Mouse (Mus musculus): Measurements from ENCODE around the gene Spry2.

Spry2 gene

GRCm38 (mm10) chr14:105892941-105893622 lies 3.5 kb downstream of the Spry2 start:
- WGBS, result 27% methylated on average over 24 of the region's 24 CpGs

DNA sequence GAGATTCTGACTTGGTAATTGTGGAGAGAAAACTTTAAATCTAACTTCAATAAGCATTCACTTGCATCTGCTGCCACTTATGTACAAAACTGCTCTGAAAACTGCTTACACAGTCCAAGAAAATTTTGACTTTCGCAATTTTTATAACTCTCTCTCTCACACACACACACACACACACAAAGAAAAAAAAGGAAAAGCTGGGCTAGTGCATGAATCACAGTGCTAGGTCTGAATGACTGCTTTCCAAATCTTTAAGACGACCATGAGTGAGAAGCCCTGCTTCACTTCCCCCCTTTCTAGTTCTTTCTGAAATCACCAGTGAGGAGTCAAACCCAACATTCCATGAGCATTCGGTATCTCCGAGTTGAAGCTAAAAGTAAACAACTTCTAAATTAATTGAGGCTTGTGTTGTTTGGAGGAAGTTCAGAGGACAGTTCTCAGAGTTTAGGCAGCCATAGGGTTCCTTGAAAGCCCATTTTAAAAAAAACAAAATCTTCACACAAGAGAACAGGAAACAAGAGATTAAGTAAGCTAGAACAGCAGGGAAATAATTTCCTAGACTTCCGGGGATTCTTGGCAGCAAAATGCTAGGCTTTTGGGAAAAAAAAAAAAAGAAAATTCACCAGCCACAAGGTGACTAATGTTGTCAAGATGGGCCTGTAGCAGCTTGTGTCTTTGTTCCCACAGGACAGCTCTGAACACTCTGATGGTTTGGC lies 5.9 kb downstream of the Spry2 start:
- 19% methylated on average over 5 of the region's 5 CpGs for WGBS

DNA sequence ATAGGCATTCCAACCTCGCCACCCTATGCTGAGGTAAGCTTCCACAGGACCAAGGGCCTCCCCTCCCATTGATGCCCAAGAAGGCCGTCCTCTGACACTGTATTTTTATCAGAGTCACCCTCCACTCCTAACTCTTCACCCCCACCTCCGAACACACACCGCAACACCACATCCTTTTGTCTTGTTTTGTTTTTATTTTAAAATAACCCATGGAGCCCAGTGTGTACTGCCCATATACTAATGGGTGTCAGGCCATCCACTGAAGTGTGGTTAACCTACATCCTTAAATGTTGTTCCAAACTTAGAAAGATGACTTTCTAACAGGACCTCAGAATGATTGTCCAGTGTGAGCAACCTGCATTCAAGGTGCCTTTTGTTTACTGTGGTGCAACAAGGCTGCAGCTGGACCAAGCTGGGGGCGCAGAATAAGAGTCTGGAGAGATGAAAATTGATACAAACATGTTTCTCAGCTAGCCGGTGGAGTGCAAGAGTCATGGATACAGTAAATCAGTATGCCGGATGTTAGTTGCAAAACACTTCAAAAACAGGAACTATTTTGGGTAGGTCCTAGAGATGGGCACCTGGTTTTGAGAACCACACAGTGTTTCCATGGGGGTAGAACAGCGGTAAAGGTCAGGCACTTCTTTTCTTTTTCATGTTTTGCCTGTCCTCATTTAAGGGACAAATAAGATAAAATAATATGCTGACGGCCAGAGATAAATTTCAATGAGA lies 9.8 kb downstream of the Spry2 start:
- WGBS, result 92% methylated on average over 9 of the region's 9 CpGs

GRCm38 (mm10) chr14:105885249-105885648 lies 11.4 kb downstream of the Spry2 start:
- WGBS, result 63% methylated on average over 6 of the region's 6 CpGs

- 91% methylated on average over 6 of the region's 6 CpGs for WGBS
Observed at GRCm38 (mm10) chr14:105883215-105883614, 13.4 kb downstream of the Spry2 start.

DNA sequence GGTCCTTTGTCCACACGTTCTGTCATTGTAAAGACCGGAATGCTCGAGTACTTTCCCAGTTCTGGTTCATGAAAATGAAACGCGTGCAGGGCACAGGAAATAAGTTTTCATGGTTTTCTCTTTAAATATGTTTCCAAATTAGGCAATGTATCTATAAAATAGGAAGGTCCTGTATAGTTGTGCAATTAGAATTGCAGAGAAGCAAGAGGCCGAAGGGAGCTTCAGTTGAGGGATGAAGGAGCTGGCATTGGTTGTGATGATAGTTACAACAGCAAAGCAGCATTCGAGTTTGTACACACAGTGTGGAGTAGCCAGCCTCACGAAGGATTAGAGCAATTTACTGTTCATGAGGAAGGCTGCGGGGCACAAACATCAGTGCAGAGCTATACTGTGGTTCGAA lies 18.3 kb downstream of the Spry2 start:
- 91% methylated on average over 10 of the region's 10 CpGs for WGBS

GRCm38 (mm10) chr14:105876375-105876774 lies 20.2 kb downstream of the Spry2 start:
- 60% methylated on average over 7 of the region's 7 CpGs for WGBS

DNA sequence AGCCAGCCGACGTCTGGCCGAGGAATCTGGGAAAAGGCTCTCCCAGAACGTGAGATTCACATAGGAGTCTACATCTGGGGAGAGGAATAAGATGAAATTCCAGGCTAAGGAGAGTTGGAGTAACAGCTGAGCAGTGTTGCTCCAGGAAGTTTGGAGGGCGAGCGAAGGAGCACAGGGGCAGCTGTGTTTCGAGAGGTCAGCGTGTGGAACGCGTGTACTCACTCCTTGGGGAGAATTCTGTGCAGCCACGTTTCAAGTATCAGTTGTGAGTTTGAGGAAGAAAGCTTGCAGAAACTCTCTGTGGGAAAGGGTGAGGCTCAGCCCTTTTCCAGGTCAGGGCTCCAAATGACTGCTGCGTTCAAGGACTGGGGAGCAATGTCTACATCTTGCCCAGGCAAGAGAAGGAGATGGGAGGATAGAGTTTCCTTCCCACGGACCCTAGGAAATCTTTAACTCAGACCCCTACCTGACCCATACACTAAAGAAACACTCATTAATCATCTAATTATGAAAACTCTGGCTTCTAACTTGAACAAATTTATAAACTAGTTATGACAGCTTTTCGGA lies 26.2 kb downstream of the Spry2 start:
- WGBS, result 83% methylated on average over 14 of the region's 14 CpGs

- 96% methylated on average over 5 of the region's 5 CpGs for WGBS
Observed at GRCm38 (mm10) chr14:105865381-105865938, 31.2 kb downstream of the Spry2 start.

GRCm38 (mm10) chr14:105862199-105862598 lies 34.4 kb downstream of the Spry2 start:
- WGBS, result 80% methylated on average over 11 of the region's 11 CpGs

GRCm38 (mm10) chr14:105860920-105861319 lies 35.7 kb downstream of the Spry2 start:
- 71% methylated on average over 6 of the region's 6 CpGs for WGBS

DNA sequence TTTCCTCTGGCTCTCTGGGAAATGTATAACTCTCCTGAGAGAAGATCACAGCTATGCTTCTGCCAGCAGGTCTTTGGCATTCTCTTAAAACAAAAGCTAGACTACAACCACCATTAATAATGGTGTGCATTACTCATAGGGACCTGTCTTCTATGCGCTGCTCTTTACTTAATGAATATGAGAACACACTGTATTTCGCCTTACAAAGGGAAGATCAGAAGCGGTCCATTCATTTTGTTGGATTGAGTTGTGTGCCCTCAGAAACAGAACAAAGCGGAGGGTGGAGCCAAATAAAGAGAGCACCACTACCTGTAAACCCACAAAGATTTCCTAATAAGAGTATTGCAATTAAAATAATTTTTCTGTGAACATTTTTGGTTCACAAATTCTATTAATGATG lies 36.3 kb downstream of the Spry2 start:
- WGBS, result 96% methylated on average over 4 of the region's 4 CpGs

DNA sequence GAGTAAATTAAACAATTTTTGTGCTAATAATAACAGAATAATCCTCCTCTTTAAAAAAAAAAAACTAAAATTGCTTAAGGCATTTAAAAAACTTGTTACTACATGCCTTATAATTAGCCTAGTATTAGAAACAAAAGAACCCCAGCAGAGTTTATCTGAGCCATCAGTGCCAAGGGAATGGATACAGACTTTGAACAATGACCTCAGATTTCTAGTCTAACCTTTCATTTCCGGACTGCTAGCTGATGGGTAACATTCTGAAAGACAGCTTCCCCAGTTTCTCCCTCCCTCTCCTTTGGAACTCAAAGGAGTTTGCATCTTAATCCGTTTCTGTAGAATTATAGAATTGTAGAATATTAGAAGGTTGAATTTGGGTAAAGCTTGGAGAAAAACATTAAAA lies 36.7 kb downstream of the Spry2 start:
- WGBS, result 55% methylated on average over 2 of the region's 2 CpGs

GRCm38 (mm10) chr14:105859368-105859767 lies 37.3 kb downstream of the Spry2 start:
- 62% methylated on average over 4 of the region's 4 CpGs for WGBS

DNA sequence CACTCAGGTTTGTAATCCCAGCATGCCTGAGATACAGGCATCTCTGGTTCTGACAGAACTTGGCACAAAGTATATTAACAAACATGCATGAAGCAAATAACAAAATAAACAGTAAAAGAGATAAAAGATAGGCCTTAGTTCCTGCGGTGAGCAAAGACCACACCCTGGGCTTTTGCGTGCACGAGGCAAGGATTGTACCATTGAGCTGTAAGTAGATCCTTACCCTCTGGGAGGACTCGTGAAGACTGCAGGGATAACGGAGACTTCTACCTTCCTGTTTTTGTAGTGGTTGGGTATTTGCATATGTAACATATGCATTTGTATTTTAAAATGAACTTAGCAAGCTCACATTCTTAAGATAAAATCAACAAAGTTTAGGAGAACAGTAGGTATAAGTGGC lies 37.7 kb downstream of the Spry2 start:
- 55% methylated on average over 5 of the region's 5 CpGs for WGBS

DNA sequence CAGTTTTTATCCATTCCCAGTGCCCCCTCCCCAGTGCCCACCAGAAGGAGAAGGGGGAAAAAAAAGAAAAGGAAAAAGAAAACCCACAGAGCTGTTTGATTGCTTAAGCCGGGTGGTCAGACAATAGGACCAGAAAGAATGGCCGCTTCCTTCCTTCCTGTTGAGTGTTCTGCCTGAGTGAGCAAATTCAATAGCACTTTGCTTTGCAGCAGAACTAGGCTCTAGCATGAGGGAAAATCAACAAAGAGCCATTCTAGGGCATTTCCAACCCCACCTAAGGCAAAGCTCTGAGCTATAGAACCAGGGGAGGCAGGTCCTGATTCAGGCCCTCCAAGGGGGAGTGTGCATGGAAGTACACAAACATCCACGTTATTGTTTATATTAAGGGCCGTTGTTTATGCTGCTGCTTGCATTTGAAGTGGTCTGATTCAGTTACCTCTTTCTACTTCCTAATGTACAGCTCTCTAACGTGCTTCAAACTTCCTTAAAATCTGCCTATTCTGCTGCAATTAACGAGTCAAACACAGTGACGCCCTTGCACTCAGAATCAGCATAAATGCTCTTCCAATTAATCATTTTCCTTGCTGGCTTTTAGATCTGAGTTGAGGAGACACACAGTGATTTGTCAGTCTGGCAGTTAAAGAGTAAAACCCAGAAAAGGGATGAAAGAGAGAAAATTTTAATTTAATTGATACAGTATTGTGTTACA lies 45.1 kb downstream of the Spry2 start:
- 46% methylated on average over 7 of the region's 7 CpGs for WGBS

Measured in cerebral cortex, adult 2 months (tissue).